ENCODE assay signal across 14 mouse cellular contexts in the genomic region with DNA sequence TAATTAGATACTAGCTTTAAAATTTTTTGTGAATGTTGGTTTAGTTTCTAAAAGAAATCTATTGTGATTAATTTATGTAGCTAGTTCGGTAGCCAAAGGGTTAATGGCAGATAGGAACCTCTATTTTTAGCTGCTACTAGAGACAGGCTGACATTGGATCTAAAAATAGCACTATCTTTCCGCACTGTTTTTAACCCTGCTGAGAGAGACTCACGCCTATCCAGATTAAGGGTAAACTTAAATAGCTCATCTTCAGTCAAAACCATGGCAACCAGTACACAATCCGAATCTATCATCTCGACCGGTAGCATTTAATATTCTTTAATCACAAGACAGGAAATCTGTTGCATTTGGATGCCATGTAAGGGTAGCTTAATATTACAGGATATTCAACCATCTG. TPM values are rescaled to one million over a fixed set of nuclear protein-coding genes. Genes with fewer than 3 reads are reported as not detected.
A peak's percentile ranks its signal among the peaks of the same experiment; 100 is the strongest.
DNase-seq lines count a peak whose midpoint lies in the region; ATAC-seq and TF ChIP-seq lines count a peak whose summit lies in the region.
"Had no signal": no experiment of that assay in that cellular context is flagged by ENCODE, and none has a peak within 500 bp of the region (broad histone marks: within the 10 kb centered on the region; RNA-seq: fewer than 3 reads in every experiment).

No protein-coding gene starts in this region.

- intact Hi-C loops in gastrocnemius, adult 2 months (cut with DNase I) = no loop called here

- 19% methylated on average over 6 of the region's 6 CpGs for WGBS in lung, postnatal 0 days

- no peaks in the 10 kb centered on the region for H3K27me3 ChIP-seq in lung, postnatal 0 days (replicated peaks; ENCODE audit: insufficient read depth, low read length)
- H3K27me3 ChIP-seq: neural tube, embryonic 12.5 days had no signal

- no peak for TF ChIP-seq CTCF in gastrocnemius, adult 2 months (IDR thresholded peaks at IDR 0.05)
- no peak for TF ChIP-seq CTCF in lung, postnatal 0 days (IDR thresholded peaks at IDR 0.05)

- H3K4me1 ChIP-seq in lung, postnatal 0 days (ENCODE audit: insufficient read depth, low read depth, low read length) = no peaks in the 10 kb centered on the region
- H3K4me1 ChIP-seq: neural tube, embryonic 12.5 days had no signal

- no peaks in the 10 kb centered on the region for H3K36me3 ChIP-seq in lung, postnatal 0 days (ENCODE audit: insufficient read depth, low read length)
- H3K36me3 ChIP-seq: neural tube, embryonic 12.5 days had no signal

- peak overlapping the region; percentile 69 for H3K27ac ChIP-seq in gastrocnemius, adult 2 months
- no peak overlapping the region for H3K27ac ChIP-seq in lung, postnatal 0 days (ENCODE audit: low read length)
- H3K27ac ChIP-seq: macrophage; neural tube, embryonic 12.5 days had no signal

- no peak for ATAC-seq in lung, postnatal 0 days

- no peaks in the 10 kb centered on the region for H3K9me3 ChIP-seq in lung, postnatal 0 days (ENCODE audit: low read length)
- H3K9me3 ChIP-seq: neural tube, embryonic 12.5 days had no signal

- TF ChIP-seq EP300 in lung, postnatal 0 days (IDR thresholded peaks at IDR 0.05) = no peak

- no peak overlapping the region for H3K9ac ChIP-seq in lung, postnatal 0 days (replicated peaks; ENCODE audit: low read depth)
- H3K9ac ChIP-seq: neural tube, embryonic 12.5 days had no signal

- no peak for DNase-seq in gastrocnemius, adult 2 months
- DNase-seq in gastrocnemius, postnatal 4 days (ENCODE audit: low spot score in 2 of 2) = no peak
- peak; percentile 8 for DNase-seq in lung, postnatal 0 days (ENCODE audit: low spot score)
- DNase-seq in lung, postnatal 25 days (ENCODE audit: low spot score) = no peak
- DNase-seq in brain, embryonic 18.5 days (ENCODE audit: low read depth, low spot score) = peak; percentile 52
- peak; percentile 9 for DNase-seq in mesoderm, embryonic 11.5 days (ENCODE audit: low read depth, low spot score)
- DNase-seq in thymus, postnatal 0 days (ENCODE audit: low spot score) = no peak
- DNase-seq in adrenal gland, postnatal 10 days = no peak
- DNase-seq: cerebellum, adult 11-12 months; kidney, adult 2 months; right cerebral cortex, postnatal 14 days had no signal

- no peak overlapping the region for H3K4me2 ChIP-seq in lung, postnatal 0 days (replicated peaks; ENCODE audit: low read depth, low read length)
- H3K4me2 ChIP-seq: neural tube, embryonic 12.5 days had no signal

- H3K4me3 ChIP-seq in gastrocnemius, adult 2 months = peak overlapping the region; percentile 50
- H3K4me3 ChIP-seq in lung, postnatal 0 days (ENCODE audit: low read depth, low read length) = no peak overlapping the region
- H3K4me3 ChIP-seq: neural tube, embryonic 12.5 days had no signal

RNA-seq across cellular contexts. Expression of a gene that starts 24.0 kb away (rescaled TPM):
- not detected for total RNA-seq in gastrocnemius, adult 2 months (2021)
- total RNA-seq in gastrocnemius, postnatal 4 days (2021) = under 1 TPM; 0.18 to 0.25 TPM
- 0.05 and 0.06 TPM in 2 replicates for polyA plus RNA-seq in lung, postnatal 0 days (2015; fragmentation: Nextera tagmentation; extraction: Ambion mirVana)
- 0.10 and 0.18 TPM in 2 replicates for polyA plus RNA-seq in thymus, postnatal 0 days (2015; fragmentation: Nextera tagmentation; extraction: Ambion mirVana)
- total RNA-seq in adrenal gland, postnatal 10 days (2021) = 1 to 10 TPM in 1 of 2 experiments, under 1 TPM in 1; 0.81 to 1.9 TPM
- polyA plus RNA-seq: gonadal fat pad, adult 2 months; macrophage had no signal

RNA-seq across cellular contexts. Expression of a gene that starts 25.8 kb away (rescaled TPM):
- 1 to 10 TPM; 3.0 to 3.3 TPM for total RNA-seq in gastrocnemius, adult 2 months (2021)
- 1 to 10 TPM; 6.0 to 7.0 TPM for total RNA-seq in gastrocnemius, postnatal 4 days (2021)
- polyA plus RNA-seq in lung, postnatal 0 days (2015; fragmentation: Nextera tagmentation; extraction: Ambion mirVana) = 6.2 and 6.7 TPM in 2 replicates
- polyA plus RNA-seq in thymus, postnatal 0 days (2015; fragmentation: Nextera tagmentation; extraction: Ambion mirVana) = 4.7 and 5.6 TPM in 2 replicates
- total RNA-seq in adrenal gland, postnatal 10 days (2021) = 10 to 100 TPM in 1 of 2 experiments, 1 to 10 TPM in 1; 7.7 to 10.8 TPM

Comparison
In these comparisons a context has a peak if more than half of its experiments do, and no peak if none do; other contexts are left out.
1. DNase-seq: peak in lung, postnatal 0 days (single experiment), brain, embryonic 18.5 days (single experiment) and mesoderm, embryonic 11.5 days (single experiment); none in gastrocnemius, adult 2 months (single experiment), gastrocnemius, postnatal 4 days (0 of 2), lung, postnatal 25 days (single experiment), thymus, postnatal 0 days (single experiment) and adrenal gland, postnatal 10 days (single experiment).